Mouse (Mus musculus) hindbrain, embryonic 16.5 days (tissue): ENCODE results near the gene Hist1h2bc. TPM values are rescaled to one million over a fixed set of nuclear protein-coding genes. Genes with fewer than 3 reads are reported as not detected.
"Not testable (repeated sequence)": the region's sequence is repeated elsewhere in the genome, so short reads cannot be mapped to it uniquely, and the experiment has no call there.

Experiments used
- ATAC-seq: fragments of 200-750 bp; cut with Nextera tagmentation; 2 replicates; pipeline ENCODE4 v1.8.0; 2017; ENCODE audit warnings: moderate TSS enrichment, moderate library complexity
- H3K27ac ChIP-seq: fragments of 300-500 bp; sonication (generic); 2 replicates; pipeline ENCODE4 v1.5.1; 2014; ENCODE audit warnings: low read depth, mild to moderate bottlenecking, control low read depth, low read length, moderate library complexity
- H3K27me3 ChIP-seq: fragments of 300-500 bp; sonication (generic); replicated peaks from 2 replicates; pipeline ENCODE4 v1.6.1; 2014; ENCODE audit warnings: low read length; ENCODE audit not compliant: control insufficient read depth, insufficient read depth
- H3K36me3 ChIP-seq: fragments of 300-500 bp; sonication (generic); 2 replicates; pipeline ENCODE4 v1.6.1; 2014; ENCODE audit warnings: mild to moderate bottlenecking, low read length, moderate library complexity, mixed read lengths; ENCODE audit not compliant: control insufficient read depth, insufficient read depth
- H3K4me1 ChIP-seq: fragments of 300-500 bp; sonication (generic); 2 replicates; pipeline ENCODE4 v1.6.1; 2014; ENCODE audit warnings: low read depth, low read length; ENCODE audit not compliant: control insufficient read depth, insufficient read depth
- H3K4me2 ChIP-seq: fragments of 300-500 bp; sonication (generic); 2 replicates; pipeline ENCODE4 v1.6.1; 2014; ENCODE audit warnings: mild to moderate bottlenecking, low read length, control low read depth, moderate library complexity
- H3K4me3 ChIP-seq: fragments of 300-500 bp; sonication (generic); 2 replicates; pipeline ENCODE4 v1.5.1; 2014; ENCODE audit warnings: mild to moderate bottlenecking, low read length, control low read depth, moderate library complexity
- H3K9ac ChIP-seq: fragments of 300-500 bp; sonication (generic); 2 replicates; pipeline ENCODE4 v1.6.1; 2014; ENCODE audit warnings: low read depth, mild to moderate bottlenecking, control low read depth, low read length, moderate library complexity
- H3K9me3 ChIP-seq: fragments of 300-500 bp; sonication (generic); 2 replicates; pipeline ENCODE4 v1.6.1; 2014; ENCODE audit warnings: mild to moderate bottlenecking, low read length, moderate library complexity; ENCODE audit not compliant: control insufficient read depth
- WGBS: fragments of 180-500 bp; shearing (Covaris S2); extraction: QIAGEN DNeasy Blood & Tissue Kit; methylation state at CpG from one replicate; pipeline ENCODE4 v1.1.7; 2014; 5-methylcytosine and 5-hydroxymethylcytosine counted together
- polyA plus RNA-seq: library from polyadenylated mRNA; unstranded; fragments of >200 nt; fragmentation: Nextera tagmentation; extraction: Ambion mirVana; gene quantifications from 2 replicates; pipeline ENCODE4 v1.2.1, GENCODE M21; 2015

Gene Hist1h2bc
- polyA plus RNA-seq, 1 experiment from 2014 or later: 24.8 TPM

GRCm38 (mm10) chr13:23708041-23708440, 24.0 kb downstream of the Hist1h2bc start:
- no peak for ATAC-seq
- Histone ChIP-seq H3K9me3 (no peaks in the 10 kb centered on the region), H3K4me3 (no peak overlapping the region), H3K27ac (no peak overlapping the region), H3K9ac (no peak overlapping the region), H3K4me2 (no peak overlapping the region), H3K36me3 (no peaks in the 10 kb centered on the region), H3K27me3 (0 out of 2 replicates have a peak, but pooled peaks cover 3% of the 10 kb centered on the region), H3K4me1 (peaks cover 6% of the 10 kb centered on the region)
- WGBS: 90% methylated on average over 4 of the region's 4 CpGs

DNA sequence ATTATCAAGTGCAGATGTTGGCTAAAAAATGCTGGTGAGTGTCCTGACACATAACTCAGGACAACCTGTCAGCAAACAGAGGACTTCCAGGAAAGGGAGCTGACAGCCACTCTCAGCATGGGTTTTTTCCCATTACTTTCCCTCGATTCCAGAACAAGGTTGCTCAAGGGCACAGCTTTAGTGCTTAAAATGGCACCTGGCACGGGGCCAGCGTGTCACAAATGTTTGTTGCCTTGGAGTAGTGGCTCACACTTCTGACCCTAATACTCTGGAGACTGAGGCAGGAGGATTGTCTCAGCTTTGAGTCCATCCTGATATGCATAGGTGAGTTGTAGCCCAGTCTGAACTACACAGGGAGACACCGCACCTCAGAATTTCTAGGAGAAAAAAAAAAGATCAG, 24.7 kb downstream of the Hist1h2bc start:
- H3K4me3 ChIP-seq: no peak overlapping the region
- no peak overlapping the region for H3K4me2 ChIP-seq

DNA sequence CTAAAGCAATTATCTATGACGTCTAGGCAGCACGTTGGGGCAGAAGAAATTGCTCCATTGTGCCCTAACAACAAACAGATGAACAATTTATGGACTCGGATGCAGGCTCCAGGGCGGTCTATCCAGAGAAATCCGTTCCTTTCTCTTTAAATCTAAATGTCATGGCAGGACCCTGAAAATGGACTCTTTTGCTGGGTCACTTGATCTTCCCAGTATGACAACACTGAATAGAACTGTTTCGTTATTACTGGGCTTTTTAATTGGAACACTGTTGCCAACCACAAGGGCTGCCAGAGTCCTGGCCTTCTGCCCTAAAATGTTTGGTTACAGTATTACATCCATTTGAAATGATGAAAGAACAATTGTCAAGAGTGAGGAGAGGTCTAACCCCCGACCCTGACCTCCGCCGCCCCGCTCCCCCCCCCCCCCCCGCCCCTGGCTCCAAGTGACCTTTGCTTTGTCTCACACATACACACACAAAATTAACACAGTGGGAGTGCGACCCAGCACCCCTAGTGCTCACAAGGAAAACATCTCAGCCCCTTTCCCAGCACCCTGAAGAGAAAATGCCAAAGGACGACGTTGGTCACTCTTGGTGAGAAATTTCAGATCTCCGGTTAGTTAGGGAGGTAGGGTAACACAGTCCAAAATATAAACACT, 25.8 kb downstream of the Hist1h2bc start:
- H3K4me3 ChIP-seq: peak overlapping the region; percentile 38
- WGBS: 8% methylated on average over 15 of the region's 15 CpGs
- peaks cover 6% of the 10 kb centered on the region for H3K4me1 ChIP-seq
- peak overlapping the region; percentile 76 for H3K4me2 ChIP-seq
- H3K9me3 ChIP-seq: no peaks in the 10 kb centered on the region
- peak overlapping the region; percentile 34; the same call in 1 of the 2 replicates for H3K27ac ChIP-seq
- H3K36me3 ChIP-seq: no peaks in the 10 kb centered on the region
- ATAC-seq: no peak
- 0 out of 2 replicates have a peak, but pooled peaks cover 3% of the 10 kb centered on the region for H3K27me3 ChIP-seq
- peak overlapping the region; percentile 61 for H3K9ac ChIP-seq

More for the DNA sequence above, 24.7 kb downstream of the Hist1h2bc start:
- H3K4me1 ChIP-seq: peaks cover 6% of the 10 kb centered on the region
- H3K9me3 ChIP-seq: no peaks in the 10 kb centered on the region
- H3K27me3 ChIP-seq: 0 out of 2 replicates have a peak, but pooled peaks cover 3% of the 10 kb centered on the region
- ATAC-seq: no peak
- 78% methylated on average over 4 of the region's 4 CpGs for WGBS
- H3K9ac ChIP-seq: no peak overlapping the region
- no peak overlapping the region for H3K27ac ChIP-seq
- no peaks in the 10 kb centered on the region for H3K36me3 ChIP-seq

DNA sequence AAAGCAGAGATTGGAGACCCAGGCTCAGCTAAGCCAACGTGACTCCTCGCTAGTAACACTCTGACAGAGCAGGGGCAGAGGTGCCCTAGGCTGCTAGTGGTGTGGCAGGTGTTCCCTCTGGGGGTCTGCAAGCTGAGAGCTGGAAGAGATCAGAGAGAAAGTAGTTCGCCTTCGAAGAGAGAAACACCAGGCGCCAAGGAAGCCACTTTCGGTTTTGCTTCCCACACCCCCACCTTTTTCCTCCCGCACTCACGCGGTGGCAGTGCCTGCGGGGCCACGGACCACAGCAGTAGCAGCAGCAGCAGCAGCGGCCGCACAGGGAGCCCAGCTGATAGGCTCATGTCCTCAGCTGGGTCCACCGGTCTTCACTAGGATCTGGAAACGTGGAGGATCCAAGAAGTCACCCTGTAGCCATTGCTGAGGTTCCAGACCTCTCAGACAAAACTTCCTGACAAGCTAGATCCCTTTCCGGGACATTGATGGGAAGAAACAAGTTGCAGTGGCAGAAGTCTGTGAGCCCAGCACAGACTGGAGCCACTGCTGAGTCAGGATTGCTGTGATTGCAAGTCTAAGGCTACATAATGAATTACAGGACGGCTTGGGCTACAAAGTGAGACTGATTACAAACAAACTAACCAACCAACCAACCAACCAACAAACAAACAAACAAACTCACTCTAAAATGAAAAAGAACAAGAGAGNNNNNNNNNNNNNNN, 26.5 kb downstream of the Hist1h2bc start, which contains the start of gene Hfe:
TSS of gene Hfe (minus strand) at position 481 of the 716 bp plus-strand sequence.
- H3K27me3 ChIP-seq: 0 out of 2 replicates have a peak, but pooled peaks cover 3% of the 10 kb centered on the region
- no peaks in the 10 kb centered on the region for H3K36me3 ChIP-seq
- peak within 1 kb of the TSS; percentile 76 for H3K4me2 ChIP-seq
- H3K9ac ChIP-seq: peak within 1 kb of the TSS; percentile 61
- peaks cover 6% of the 10 kb centered on the region for H3K4me1 ChIP-seq
- peak within 1 kb of the TSS; percentile 34; the same call in 1 of the 2 replicates for H3K27ac ChIP-seq
- 2% methylated on average over 17 of the region's 17 CpGs for WGBS
- H3K4me3 ChIP-seq: peak within 1 kb of the TSS; percentile 38
- peak; percentile 75; the same call in 1 of the 2 replicates for ATAC-seq
- H3K9me3 ChIP-seq: no peaks in the 10 kb centered on the region

GRCm38 (mm10) chr13:23716261-23717042, 32.5 kb downstream of the Hist1h2bc start:
- no peak for ATAC-seq
- Histone ChIP-seq H3K27ac (no peak overlapping the region), H3K36me3 (no peaks in the 10 kb centered on the region), H3K9ac (no peak overlapping the region), H3K9me3 (no peaks in the 10 kb centered on the region), H3K4me1 (no peaks in the 10 kb centered on the region), H3K27me3 (no peaks in the 10 kb centered on the region), H3K4me3 (no peak overlapping the region), H3K4me2 (no peak overlapping the region)
- WGBS: 88% methylated on average over 5 of the region's 5 CpGs

- 56% methylated on average over 11 of the region's 11 CpGs for WGBS
- H3K4me2 ChIP-seq: no peak overlapping the region
- no peaks in the 10 kb centered on the region for H3K27me3 ChIP-seq
- no peak overlapping the region for H3K9ac ChIP-seq
- no peak for ATAC-seq
- H3K4me3 ChIP-seq: no peak overlapping the region
- no peaks in the 10 kb centered on the region for H3K36me3 ChIP-seq
- no peak overlapping the region for H3K27ac ChIP-seq
- no peaks in the 10 kb centered on the region for H3K9me3 ChIP-seq
- no peaks in the 10 kb centered on the region for H3K4me1 ChIP-seq
Measured at GRCm38 (mm10) chr13:23717176-23717575, 33.2 kb downstream of the Hist1h2bc start.

DNA sequence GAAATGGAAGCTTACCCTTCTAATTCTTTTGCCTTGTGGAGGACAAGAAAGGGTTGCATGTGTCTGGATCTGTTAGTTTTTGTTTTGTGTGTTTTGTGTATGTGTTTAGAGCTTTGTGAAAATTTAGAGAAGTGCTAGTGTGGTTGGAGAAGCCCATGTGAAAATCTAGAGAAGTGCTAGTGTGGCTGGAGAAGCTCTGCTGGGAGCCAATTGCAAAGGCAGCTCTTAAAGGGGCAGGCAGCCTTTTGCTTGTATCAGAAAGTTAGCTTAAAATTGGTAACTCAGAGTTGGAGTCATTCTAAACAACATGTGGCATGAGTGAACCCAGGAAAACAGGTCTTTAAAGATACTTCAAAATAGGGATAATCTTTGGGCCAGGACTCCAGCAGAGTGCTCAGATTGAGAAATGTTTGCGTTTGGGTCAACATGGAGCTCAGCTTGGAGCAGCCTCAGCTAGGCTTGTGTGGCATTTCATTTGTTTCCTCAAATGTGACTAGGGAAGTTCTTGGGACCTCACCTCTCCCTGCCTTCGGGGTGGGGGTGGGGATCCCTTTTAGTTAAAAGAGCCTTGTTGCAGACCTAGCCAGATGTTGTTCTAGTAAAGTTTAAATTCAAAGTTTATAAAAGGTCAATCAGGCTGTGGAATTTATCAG, 33.7 kb downstream of the Hist1h2bc start:
- not testable (repeated sequence) for H3K27ac ChIP-seq, H3K4me2 ChIP-seq, ATAC-seq, H3K9ac ChIP-seq, H3K9me3 ChIP-seq, H3K27me3 ChIP-seq, H3K4me1 ChIP-seq, H3K36me3 ChIP-seq, H3K4me3 ChIP-seq
- 11% methylated on average over 2 of the region's 2 CpGs for WGBS

GRCm38 (mm10) chr13:23724239-23724638, 40.2 kb downstream of the Hist1h2bc start:
- H3K27ac ChIP-seq: no peak overlapping the region
- H3K27me3 ChIP-seq: no peaks in the 10 kb centered on the region
- no peaks in the 10 kb centered on the region for H3K9me3 ChIP-seq
- no peak overlapping the region for H3K4me2 ChIP-seq
- H3K9ac ChIP-seq: no peak overlapping the region
- no peaks in the 10 kb centered on the region for H3K36me3 ChIP-seq
- WGBS: 78% methylated on average over 4 of the region's 4 CpGs
- H3K4me1 ChIP-seq: no peaks in the 10 kb centered on the region
- H3K4me3 ChIP-seq: no peak overlapping the region
- ATAC-seq: no peak
